Mouse (Mus musculus) erythroblast, embryonic 14.5 days (primary cell): ENCODE data around the gene Teddm3.

Experiments used
- GATA1 ChIP-seq: IDR thresholded peaks from 2 replicates; pipeline ENCODE4 v1.6.1; 2012; ENCODE audit warnings: low read length, inconsistent platforms, mixed read lengths
- TAL1 ChIP-seq: IDR thresholded peaks from 3 replicates; pipeline ENCODE4 v1.6.1; 2012; ENCODE audit warnings: low read length, inconsistent platforms, mixed read lengths

DNA sequence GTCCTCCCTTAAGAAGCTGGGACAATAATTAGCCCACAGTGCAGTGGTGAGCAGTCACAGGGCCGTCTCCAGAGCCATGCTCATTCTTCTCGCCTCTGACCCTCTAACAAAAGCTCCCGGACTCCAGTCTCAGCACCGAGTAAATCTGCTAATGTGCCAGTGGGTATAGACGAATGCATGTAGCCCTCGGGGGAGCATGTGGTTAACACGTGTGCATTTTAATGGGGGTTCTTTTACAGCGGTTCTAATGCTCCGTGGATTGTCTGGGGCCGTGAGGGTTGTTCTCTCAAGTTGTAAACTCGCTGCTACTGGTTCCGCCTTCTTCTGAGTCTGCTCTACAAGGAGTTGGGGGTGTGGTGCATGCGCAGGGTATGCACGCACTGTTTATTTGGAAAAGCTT is 37.8 kb upstream of the Teddm3 start:
- TF ChIP-seq TAL1 (no peak), GATA1 (no peak)
